Mouse (Mus musculus) left cerebral cortex, postnatal 14 days (tissue): ENCODE results near the gene Ing2. TPM values are rescaled to one million over a fixed set of nuclear protein-coding genes. Genes with fewer than 3 reads are reported as not detected.

Source experiments
- DNase-seq, 2 experiments: peaks; one replicate each; pipeline ENCODE4 v3.0.0; 2021 to 2022; ENCODE audit warnings: low spot score in 2 of 2, mixed read lengths in 1 of 2
- intact Hi-C: fragments of 180-260 bp; cut with DNase I; formaldehyde crosslinking; loops from one replicate; pipeline ENCODE4 v1.15.1; 2025
- long read RNA-seq, 2 experiments: library from polyadenylated mRNA; stranded (forward); transcript quantifications; one replicate each; pipeline ENCODE4 v2.0.0; 2021
- total RNA-seq, 2 experiments: library from RNA; stranded (reverse); gene quantifications; 2 replicates each; pipeline ENCODE4 v1.2.3; 2021

The Ing2 gene
- total RNA-seq, result 10 to 100 TPM; 41.6 to 44.7 TPM
- long read RNA-seq, experiment 1, transcript Ing2-201 (2 exons, 2,812 nt), result major isoform, 45 of 49 reads
- long read RNA-seq, experiment 1, partial matches to known transcripts, result 0 of 49 reads
- long read RNA-seq, experiment 1, other reads (novel, unspliced or antisense), result 3 of 49 reads
- long read RNA-seq, experiment 2, transcript Ing2-201 (2 exons, 2,812 nt), result major isoform, 62 of 67 reads
- long read RNA-seq, experiment 2, partial matches to known transcripts, result 0 of 67 reads
- long read RNA-seq, experiment 2, other reads (novel, unspliced or antisense), result 5 of 67 reads

DNA sequence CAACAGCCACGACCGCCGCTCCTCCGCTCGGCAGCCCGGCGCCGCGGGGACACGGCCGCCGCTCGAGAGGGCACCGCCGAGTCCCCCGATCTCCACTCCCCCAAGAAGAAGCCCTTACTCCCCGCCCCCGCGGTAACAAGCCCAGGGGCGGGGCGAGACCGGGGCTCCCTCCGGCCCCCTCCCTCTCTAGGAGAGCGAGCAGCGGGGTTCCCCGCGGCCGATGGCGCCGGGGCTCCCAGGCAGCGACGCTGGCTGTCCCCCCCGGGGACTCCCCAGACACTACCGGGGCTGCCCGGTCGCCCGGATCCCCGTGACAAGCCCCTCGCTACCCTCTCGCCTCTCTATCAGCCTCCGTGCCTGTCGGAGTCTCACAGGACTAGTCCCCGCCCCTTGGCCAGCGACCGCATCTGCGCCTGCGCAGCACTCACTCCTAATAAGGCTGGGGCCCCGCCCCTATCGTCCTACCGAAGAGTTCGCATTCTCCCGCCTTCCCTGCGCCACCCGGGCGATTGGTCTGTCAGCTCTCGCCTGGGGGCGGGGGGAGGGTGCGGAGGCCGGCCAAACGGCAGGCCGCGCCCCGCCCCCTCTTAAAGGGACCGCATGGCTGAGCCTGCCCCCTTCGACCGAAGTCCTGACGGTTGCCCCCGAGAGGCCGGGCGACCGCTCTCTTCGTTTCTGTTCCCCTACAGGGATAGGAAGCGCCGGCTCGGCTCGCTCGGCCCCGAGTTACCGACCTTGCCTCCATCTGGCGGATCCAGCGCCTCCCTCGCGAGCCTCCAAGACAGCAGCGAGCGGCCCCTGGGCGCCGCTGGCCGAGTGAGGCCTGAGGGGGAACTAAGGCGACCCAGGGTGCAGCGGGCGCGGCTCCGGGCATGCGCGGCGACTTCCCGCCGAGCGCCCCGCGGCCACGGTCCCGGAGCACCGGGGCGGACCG is at the start of gene Ing2:
Gene Ing2, minus strand, starts transcription at position 780 of the 934 bp plus-strand sequence.
- intact Hi-C loops, result no loop called here
- peak; percentile 100 for DNase-seq

DNA sequence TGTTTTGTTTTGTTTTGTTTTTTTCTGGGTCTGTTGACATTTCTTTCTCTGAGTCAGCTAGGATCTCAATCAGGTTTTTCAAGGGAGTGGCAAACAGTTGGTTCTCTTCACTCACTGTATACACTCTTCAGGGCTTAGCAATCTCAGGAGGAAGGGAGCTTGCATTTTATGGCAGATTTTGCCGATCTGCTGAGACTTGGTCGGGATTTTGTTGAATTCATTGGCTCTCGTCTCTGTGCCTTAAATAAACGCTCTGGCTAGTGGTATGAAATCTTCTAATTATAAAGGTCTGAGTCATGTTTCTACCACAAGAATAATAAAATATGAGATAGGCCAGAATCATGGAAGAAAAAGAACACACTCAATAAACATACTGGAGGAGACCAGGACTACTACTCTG is 46.3 kb upstream of the Ing2 start:
- intact Hi-C loops, result no loop called here
- no peak for DNase-seq

DNA sequence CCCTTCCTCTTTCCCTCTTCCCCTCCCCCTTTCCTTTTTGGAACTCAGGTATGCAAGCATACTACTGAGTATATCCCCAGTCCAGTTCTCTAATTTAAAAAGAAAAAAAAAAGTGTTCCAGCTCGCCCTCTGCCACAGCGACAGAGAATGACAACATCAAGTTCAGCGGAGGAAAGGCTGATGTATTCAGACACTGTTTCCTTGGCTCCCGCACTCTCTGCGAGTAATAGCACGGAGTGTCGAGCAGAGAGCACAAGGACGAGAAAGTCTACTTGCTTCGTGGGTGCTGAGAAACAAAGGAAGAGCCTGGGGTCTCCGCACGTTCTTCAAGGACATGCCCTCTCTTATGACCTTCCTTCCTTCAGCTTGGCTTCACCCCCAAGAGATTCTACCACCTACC is 43.3 kb upstream of the Ing2 start:
- intact Hi-C loops, result no loop called here
- no peak for DNase-seq

DNA sequence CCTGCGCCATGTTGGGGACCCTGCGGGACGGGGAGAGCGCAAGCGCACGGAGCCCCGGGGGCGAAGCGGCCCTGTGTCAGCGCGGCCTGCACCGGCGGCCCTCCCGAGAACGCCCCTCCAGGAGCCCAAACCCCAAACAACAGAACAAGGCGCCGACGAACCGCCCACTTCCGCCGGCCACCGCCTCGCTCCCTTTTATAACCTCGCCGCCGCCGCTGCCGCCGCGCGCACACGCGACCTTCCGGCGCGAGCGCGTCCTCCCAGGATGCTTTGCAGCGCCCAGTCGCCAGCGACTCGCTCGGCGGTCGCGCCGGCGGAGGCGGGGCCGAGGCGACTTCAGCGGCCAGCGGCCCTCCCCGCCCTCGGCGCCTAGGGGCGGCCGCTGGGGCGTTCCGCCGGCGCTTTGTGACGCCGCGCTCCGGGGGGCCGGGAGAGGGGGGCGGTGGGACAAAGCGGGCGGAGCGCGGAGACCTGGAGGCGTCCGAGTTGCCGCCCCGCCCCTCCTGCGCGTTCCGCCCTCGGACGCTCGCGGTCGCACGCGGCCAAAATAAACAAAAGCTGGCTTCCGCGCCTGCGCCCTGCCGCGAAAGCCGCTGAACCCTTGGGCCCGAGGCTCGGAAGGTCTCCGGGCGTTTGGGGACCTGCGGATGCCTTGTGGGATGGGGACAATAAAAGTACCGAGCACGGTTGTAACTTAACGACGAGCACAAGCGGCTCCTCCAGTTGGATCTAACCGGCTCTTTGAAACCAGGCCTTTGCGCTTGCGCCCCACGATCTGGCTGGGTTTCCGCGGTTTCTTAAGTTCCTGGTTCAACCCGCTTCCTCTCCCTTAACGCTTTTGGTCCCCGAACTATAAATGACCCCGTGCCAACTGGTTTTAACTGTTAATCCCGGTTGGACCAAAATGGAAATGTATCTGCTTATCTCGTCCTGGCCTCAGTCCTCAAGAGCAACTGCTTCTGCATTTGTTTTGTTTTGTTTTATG is 38.7 kb upstream of the Ing2 start, which contains the start of gene Cdkn2aip:
Gene Cdkn2aip, minus strand, starts transcription at position 172 of the 985 bp plus-strand sequence.
- intact Hi-C loops, result no loop called here
- DNase-seq, result peak; percentile 92

DNA sequence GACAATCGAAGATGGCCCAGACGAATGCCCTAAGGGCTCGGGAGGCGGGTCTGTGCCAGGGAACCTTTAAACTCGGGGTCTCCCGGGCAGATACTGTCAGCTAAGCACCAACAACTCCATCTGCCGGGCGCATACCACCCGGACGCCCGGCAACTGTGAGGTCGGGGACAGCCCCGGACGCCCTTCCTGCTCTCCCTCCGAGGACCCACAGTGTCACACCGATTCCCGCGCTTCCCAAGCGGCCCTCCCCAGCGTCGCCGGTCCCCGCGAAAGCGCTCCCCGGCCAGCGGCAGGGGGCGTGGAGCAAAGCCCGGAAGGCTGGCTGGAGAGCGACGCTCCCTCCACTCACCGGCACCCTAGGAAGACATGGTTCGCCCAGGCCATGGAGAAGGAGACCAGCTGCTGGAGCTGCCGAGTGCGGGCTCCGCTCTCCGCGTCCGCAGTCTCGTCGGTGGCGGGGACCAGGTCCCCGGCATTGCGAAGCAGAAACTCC is 37.9 kb upstream of the Ing2 start:
- DNase-seq, result no peak
- intact Hi-C loops, result no loop called here

DNA sequence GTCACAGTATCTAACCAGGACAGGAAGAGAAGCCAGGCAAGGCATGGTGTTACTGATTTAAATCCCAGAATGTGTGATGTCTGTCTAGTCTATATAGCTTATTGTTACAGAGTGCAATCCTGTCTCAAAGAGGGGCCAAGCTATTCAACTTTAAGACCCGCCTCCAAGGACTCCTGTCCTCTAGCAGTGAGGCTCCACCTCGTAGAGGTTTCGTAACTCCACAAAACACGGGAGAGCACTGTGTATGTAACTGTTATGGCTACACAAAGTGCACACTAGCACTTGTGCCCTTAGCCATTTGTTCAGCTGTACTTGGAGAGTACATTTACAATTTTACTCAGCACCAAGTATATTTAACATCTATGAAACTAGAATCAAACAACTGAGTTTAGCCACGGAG is 32.8 kb upstream of the Ing2 start:
- intact Hi-C loops, result no loop called here
- no peak for DNase-seq

DNA sequence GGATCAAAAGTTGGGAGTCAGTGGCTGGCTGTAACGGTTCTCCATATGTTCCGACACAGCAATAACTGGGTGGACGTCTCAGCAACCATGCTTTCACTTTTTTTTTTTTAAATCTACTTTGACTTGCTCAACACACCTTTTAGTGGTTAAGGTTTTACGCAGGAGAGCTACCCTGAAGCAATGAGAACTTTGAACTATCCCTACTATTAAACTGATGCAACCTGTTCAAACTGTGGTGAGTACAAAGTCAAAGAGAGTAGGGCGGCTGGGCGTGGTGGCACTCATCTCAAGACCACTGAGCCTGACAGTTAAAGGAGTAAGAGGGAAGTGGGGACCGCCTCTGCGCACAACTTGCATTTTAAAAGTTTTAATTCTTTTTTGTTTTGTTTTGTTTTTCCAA is 31.4 kb upstream of the Ing2 start:
- intact Hi-C loops, result no loop called here
- no peak for DNase-seq

DNA sequence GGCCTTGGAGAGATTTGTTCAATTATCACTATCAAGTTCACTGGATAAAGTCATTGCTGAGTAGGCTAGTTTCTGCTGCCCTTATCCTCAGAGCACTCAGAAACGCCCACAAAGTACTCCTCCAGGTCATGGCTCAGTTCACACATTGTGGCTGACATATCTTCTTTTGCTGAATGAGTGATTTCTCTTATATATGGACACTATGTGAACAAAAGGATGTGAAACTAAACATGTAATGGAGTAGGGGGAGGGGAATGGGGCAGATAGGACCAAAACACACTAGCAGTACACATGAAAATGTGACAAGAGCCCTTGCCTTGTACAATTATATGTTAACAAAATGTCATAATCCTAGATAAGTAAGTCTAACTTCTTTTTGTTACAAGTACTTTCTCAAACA is 27.0 kb upstream of the Ing2 start:
- intact Hi-C loops, result no loop called here
- DNase-seq, result no peak

DNA sequence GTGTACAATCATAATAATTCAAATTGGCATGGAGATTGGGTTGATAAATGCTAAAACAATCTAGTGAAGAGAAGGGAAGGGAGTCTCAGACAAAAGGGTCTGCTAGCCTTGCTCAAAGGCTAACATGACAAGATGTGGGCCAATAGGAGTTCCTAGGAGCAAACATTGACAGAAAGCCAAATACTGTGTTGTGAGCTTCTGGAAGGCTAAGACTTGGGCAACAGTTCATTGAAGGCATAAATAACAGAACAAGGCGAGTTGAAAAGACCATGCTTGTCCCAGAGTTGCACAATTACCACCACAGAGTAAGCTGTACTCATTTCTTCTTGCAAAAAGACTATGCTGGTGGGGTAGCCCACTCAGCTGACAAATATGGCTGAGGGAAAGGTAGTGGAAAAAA is 22.3 kb upstream of the Ing2 start:
- intact Hi-C loops, result no loop called here
- no peak for DNase-seq

DNA sequence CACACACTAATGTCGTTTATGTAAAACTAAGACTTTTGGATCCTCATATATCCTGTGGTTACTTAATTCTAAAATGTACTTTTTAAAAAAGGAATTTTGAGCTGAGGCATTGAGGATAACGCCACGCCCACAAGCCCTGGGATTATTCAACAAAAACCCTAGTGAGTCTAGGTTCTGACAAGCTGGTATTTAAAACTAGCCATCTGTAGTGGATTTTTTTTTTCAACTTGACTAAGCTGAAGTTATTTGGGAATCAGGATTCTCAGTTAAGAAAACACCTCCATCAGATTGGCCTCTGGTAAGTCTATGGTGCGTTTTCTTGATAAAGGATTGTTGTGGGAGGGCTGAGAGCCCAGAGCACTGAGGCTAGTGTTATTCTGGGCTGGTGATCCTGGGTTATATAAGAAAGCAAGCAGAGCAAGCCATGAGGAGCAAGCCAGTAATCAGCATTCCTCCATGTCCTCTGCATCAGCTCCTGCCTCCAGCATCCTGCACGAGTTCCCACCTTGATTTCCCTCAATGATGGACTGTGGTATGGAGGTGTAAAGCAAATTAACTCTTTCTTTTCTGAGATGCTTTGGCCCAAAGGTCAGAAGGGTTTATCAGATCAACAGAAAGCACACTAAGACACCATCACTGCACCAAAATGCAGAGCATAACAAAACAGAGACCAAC is 20.2 kb upstream of the Ing2 start:
- intact Hi-C loops, result no loop called here
- peak; percentile 56 to 78 for DNase-seq

DNA sequence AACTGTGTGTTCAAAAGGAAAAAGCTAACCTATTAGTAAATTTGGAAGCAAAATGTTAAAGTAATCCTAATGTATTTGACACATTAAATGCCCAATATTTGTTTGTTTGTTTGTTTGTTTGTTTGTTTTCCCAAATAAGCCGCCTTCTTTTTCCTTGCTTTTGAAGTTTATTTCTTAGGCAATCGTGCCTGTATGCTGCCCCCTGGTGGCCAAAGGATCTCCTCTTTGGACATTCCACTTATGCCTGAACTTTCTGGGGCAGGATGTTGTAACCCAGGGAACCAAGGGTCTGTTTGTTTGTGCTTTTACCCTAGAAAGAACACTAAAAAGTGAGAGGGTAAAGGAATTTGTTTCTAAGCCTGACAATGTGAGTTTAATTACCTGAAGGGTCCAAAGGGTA is 17.8 kb upstream of the Ing2 start:
- DNase-seq, result peak; percentile 72 to 86
- intact Hi-C loops, result loop anchor here (5.0 kb wide), 2 partner anchors 136 to 161 kb away; partner anchors contain the start of genes Rwdd4a and Trappc11

DNA sequence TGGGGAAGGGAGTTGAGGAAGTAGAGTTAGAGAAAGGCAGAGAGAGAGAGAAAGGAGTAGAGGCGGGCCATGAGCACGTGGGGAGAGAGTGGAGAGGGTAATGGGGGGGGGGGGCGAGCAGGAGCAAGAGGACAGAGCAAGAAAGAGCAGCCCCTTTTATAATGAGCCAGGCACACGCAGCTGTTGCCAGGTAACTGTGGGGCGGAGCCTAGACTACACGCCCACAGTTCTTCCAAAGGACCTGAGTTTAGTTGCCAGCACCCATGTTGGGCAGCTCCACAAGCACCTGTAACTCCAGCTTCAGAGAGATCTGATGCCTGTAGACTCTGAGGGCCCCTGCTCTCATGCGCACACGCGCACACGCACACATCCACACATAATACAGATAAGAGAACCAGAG is 16.5 kb upstream of the Ing2 start:
- intact Hi-C loops, result loop anchor here (5.0 kb wide), 2 partner anchors 135 to 160 kb away; partner anchors contain the start of genes Rwdd4a and Trappc11

DNA sequence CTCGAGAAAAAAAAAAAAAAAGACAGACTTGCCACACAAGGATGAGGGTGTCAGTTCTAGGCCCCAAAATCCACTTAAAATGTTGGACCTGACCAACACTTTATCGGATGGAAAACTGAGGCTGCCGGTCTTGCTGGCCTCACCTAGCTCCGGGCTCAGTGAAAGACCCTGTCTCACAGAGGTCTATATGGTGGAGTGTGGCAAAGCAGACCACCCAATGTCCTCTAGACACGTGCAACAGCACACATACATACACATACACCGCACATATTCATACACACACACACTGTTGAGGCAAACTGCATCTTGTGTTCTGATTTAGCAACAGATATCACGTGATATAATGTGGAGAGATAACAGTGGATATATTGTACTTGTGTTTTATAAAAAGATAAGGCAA is 15.9 kb upstream of the Ing2 start:
- no peak for DNase-seq
- intact Hi-C loops, result loop anchor here (5.0 kb wide), 2 partner anchors 134 to 159 kb away; partner anchors contain the start of genes Rwdd4a and Trappc11

More for the DNA sequence above, 16.5 kb upstream of the Ing2 start:
- DNase-seq, result no peak

DNA sequence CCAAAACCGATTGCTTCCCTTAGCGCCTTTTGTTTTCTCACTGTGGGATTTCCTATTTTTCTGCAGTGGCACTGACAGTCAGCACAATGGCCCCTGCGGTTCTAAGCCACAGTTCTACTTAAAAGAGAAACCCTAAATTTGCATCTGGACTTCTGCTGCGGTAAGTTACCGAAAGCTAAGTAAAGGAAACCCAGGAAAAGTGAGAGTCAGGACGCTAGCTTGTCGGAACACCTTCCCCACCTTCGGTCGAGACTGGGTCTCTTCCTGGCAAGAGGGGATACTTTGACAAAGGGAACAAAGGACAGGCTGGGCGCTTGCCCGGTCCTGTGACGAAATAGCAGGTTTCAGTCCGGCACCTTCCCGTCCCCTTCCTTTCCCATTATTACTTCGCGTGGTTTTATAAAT is 15.3 kb upstream of the Ing2 start:
- DNase-seq, result no peak
- intact Hi-C loops, result loop anchor here (5.0 kb wide), 2 partner anchors 133 to 158 kb away; partner anchors contain the start of genes Rwdd4a and Trappc11

DNA sequence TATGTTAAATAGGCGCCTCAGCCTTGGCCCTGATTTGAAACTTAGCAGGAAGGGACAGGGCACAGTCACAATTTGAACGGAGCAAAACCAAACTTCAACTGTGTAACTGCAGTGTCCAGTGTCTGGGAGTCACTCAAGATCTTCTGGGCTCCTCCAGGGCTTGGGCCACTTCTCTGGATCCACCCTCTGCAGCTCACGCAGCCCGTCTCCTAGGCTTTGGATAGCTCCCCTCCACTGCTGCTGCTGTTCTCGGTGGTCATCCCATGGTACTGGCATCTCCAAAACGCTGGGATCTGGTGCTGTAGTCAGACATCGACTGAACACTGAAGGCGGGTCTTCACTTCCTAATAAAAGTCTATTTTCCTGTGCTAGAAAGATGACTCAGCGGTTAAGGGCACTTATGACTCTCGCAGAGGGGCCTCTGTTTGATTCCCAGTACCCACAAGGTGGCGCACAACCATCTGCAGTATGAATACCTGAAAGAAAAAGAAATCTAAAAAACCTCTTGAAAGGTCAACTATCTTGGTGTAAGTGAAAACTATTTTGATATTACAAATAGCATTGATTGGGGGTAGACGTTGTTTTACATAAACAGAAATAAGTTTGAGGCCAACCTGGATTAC is 14.5 kb upstream of the Ing2 start:
- no peak for DNase-seq
- intact Hi-C loops, result loop anchor here (5.0 kb wide), 2 partner anchors 133 to 158 kb away; partner anchors contain the start of genes Rwdd4a and Trappc11

DNA sequence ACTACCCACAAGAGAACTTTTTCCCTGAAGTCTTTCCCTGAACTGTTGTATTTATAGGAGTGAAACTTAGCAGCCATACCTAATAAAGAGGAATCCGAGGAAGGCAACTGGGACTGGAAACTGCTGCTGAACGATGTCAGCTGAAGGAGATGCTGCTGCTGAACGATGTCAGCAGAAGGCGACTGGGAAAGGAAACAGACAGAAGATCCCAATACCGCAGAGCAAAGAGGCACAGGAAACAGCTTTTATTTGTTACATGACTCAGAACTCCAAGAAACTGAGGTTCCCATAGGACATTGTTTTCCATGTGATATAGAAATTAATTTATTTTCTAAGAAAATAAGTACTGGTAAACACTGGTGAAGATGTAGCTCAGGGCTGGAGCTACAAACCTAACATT is 9.1 kb upstream of the Ing2 start:
- intact Hi-C loops, result no loop called here
- no peak for DNase-seq

DNA sequence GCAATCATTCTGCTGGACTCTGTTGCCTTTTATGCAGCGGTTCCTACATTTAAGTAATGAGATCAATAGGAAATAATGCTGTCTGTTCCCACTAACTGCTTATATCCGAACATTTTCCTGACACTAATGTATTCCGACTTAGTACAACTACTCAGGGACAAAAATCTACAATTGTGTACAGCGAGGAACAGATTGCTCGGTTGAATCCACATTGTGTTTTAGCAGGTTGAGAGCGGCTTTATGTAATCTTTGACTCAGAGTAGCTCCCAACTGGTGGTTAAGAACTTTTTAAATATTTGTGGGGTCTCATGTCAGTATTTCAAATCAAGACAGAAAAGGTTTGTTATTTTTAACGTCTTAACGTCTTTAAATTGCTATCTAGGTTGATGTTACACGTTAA is 8.6 kb upstream of the Ing2 start:
- DNase-seq, result no peak
- intact Hi-C loops, result no loop called here

DNA sequence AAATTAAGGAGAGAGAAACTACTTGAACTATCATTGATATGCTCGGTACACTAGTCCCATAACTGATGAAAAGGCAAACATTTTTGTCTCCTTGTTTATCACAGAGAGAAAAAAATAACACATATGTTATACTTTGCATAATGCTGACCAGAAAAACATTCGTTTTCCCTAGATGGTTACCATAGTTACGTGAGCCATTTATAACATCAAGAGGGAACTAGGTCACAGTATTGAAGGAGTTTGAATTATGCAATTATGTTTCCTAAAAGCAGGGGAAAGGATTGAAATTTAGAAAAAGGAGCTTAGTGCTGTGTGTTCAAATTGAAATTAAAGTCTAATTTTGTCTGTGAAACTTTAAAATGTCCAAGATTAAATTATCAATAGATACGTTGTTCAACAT is 5.0 kb upstream of the Ing2 start:
- intact Hi-C loops, result no loop called here
- peak in 1 of 2 experiments; percentile 49 for DNase-seq
